Mouse (Mus musculus): Measurements from ENCODE around the gene Apobr.

Apobr gene

DNA sequence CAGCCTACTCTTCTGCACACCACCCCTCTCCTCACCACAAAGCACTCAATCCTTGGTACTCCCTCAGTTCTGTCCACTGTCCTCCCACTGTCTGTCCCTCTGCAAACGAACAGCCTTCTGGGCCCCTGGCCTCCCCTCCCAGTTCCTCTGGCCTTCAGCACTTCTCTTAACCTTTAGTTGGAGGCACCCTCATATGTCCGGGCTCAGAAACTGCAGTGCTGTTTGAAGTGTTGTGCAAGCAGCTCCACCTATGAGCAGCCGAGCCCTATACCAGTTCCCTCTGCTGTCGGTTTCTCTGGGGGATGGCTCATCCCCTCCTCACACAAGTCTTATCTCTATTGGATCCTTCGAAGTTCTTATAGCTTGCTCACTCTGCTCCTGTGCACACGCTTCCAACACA lies 11.7 kb downstream of the Apobr start:
- in situ Hi-C loops (cut with MboI, MseI): loop anchor here (5.0 kb wide), 1 partner anchor 41 kb away; no protein-coding TSS in a partner anchor

DNA sequence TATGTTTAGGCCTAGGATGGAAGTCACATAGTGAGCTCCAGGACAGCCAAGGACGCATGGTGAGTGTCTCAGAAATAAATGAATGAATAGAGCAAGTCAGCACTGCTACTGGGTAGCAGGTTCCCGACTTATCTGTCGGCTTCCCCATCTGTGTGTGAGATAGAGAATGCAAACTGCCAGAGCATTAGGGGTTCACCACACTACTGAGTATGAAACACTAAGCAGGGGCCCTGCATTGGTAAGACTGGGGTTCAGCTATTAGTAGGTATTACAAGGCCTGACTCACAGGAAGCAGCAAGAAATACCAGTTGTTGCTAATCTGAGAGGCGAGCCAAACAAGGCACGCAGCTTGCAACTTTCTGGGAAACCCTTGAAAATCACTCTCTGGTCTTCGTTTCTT lies 14.2 kb downstream of the Apobr start:
- in situ Hi-C loops (cut with MboI, MseI): loop anchor here (5.0 kb wide), 1 partner anchor 38 kb away; no protein-coding TSS in a partner anchor

DNA sequence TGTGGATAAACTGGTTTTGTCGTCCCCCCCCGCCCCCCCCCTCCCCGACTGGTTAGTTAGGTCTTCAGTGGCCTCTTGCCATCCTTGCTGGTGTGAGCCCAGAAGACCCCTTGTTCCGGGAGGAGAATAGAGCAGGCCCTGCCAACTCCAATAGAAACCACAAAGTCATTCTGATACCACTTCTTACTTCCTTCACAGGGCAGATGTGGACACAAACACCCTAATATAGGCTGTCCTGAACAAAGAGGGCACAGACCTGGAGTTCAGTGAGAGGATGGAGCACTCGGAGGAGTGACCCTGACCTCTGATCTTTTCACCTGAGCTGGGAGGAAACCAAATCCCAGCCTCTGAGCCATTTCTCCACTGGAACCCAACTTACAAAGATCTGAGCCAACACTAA lies 17.2 kb downstream of the Apobr start:
- in situ Hi-C loops (cut with MboI, MseI): no loop called here

DNA sequence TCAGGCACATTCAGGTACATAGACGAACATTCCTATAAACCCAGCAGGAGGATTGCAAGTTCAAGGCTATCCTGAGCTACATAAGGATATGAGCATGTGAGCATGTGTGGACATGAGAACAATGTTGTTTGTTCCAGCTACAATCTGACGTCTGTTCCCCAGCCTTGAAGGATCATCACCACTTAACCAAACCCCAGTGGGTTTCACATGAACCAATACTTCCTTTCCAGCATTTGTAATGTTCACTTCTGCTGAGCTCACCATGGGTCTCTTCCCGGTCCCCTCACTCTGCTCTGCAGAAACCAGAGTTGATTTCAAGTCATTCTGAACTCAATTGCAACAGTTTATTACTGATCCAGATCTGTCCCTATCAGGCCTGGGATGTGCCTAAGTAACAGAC lies 17.9 kb downstream of the Apobr start:
- in situ Hi-C loops (cut with MboI, MseI): no loop called here

DNA sequence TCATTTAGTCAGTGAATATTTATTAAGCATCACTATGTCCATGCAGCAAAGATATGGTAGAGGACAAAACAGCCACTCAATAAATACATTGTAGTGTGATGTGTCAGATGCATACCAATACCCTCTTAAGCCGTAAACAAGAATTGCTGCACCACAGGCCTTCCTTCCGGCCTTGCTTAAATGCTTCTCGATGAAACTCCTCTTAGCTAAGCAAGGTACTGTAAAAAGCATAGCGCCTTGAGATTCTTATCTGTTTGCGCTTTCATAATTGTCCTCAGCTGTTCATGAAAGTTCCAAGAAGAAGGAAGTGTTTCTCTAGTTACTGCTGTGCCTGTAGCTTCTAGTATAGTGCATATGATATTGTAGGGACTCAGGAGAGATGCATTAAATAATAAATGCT lies 21.9 kb downstream of the Apobr start:
- in situ Hi-C loops (cut with MboI, MseI): no loop called here

DNA sequence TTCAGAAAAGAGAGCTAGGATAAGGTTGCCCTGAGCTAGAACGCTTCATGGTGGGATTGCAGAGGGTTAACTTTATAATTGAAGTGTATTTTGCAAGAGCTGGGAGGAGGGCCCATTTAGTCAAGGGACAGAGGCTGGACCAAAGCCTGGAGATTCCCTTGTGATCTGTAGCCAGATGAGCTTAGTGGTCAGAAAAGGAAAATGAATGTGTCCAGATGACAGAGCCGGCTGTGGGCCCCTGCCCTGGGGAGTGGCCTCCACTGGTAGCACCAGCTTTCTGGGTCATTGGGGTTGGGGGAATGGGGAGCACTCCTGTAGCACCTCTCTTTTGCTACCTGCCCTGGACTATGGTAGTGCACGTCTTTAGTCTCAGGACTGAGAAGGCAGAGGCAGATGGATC lies 22.3 kb downstream of the Apobr start:
- in situ Hi-C loops (cut with MboI, MseI): no loop called here

DNA sequence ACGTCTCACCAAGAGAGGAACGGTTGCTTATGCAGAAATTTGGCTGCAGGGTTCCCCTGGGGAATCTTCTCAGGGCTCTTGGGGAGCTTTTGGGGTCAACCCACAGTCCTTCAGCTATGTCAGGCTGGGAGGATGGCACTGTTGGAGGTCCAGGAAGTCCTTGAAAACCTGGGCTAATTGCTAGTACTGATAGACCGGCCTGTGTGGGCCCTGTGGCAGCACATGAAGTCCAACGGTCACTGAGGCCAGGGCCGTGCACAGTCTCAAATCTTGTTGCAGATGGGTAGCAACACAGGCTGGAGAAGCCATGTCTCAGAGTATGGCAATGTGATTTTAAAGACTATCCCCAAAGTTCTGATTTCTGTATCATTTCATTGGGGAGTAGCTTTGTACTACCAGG lies 23.1 kb downstream of the Apobr start:
- in situ Hi-C loops (cut with MboI, MseI): no loop called here

DNA sequence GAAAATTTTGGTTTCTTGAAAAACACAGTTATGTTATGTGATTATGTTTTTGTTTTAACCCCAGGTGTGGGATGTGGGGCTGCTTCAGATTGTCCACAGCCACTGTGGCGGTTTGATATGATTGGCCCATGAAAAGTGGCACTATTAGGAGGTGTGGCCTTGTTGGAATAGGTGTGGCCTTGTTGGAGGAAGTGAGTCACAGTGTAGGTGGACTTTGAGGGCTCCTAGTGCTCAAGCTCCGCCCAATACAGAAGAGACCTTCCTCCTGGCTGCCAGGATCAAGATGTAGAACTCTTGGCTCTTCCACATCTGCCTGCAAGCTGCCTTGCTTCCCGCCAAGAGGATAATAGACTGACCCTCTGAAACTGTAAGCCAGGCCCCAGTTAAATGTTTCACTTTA lies 28.0 kb downstream of the Apobr start:
- in situ Hi-C loops (cut with MboI, MseI): no loop called here

DNA sequence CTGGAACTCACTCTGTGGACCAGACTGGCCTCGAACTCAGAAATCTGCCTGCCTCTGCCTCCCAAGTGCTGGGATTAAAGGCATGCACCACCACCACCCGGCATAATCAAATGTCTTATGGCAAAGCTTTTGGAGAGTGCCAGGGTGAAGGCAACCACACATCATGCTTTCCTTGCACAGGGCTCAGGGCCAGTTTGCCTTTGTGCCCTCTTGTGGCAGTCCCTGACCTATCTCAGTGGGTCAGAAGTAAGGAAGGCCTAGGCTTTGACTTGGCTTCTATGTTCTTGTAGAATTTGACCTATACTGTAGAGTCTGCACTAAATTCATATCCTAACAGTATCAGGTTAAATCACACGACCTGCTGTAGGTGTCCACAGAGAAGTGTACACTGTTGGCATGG lies 32.0 kb downstream of the Apobr start:
- in situ Hi-C loops (cut with MboI, MseI): no loop called here

DNA sequence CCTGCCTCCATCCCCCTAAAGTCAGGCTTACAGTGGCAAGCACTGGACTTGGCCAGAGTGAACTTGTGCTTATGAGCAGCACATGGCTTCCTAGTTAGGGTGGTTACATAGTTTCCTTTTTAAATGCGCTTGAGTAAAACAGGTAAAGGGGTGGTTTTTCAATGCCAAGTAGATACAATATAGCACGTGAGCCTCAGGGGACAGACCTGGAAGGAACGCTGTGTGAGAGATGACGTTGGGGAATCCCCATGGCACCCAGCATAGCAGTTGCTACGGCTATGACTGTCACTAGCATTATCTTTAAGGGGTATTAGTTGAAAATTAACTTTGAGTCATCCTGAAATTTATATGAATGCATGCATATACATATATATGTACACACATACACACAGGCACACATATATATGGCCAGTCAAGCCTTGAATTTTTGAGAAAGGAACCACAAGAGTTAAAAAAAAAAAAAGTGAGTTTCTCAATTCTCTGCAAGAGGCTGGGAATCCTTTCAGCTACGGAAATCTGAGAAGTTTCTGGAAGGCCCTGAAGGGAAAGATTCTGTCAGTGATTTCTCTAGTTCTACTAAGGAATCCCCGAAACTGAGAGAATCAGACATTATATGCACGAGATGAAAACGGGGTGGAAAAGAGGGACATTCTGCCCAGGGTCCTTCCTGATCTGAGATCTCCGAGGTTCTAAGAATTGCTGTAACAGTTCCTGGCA lies 35.0 kb downstream of the Apobr start:
- in situ Hi-C loops (cut with MboI, MseI): no loop called here

DNA sequence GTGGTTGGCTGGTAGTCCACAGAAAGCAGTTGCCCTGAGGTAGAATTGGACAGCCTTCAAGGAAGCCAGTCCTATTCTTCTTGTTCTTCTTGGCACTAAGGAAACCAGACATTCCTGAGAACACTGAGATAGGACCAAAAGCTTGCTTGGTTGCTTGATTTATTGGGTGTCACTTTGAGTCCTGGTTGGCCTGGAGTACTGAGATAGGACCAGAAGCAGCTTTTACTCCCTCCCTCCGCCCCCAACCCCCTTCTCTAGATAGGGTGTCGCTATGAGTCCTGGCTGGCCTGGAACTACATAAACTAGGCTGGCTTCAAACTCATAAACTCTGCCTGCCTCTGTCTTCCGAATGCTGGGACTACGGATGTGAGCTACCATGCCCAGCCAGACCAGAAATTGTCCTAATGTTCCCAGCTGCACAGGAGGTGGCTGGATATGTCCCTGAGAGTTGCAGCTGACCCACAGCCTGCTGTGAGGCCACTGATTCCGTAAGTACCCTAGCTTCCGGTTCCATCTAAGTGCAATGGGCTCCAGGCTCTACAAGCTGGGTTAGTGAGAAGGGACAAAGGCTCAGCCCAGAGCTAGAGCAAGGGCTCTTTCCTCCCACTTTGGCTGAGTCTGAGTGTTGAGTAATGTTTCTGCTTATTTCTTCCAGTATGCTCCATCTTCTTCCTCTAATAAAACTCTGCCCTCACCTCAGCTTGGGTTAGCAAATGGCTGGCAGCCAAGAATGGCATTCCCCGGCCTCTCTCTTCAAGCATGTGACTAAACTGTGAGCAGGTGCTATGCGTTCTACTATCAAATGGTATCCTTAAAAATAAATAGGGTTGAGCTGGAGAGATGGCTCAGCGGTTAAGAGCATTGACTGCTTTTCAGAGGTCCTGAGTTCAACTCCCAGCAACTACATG lies 37.0 kb downstream of the Apobr start:
- in situ Hi-C loops (cut with MboI, MseI): no loop called here

DNA sequence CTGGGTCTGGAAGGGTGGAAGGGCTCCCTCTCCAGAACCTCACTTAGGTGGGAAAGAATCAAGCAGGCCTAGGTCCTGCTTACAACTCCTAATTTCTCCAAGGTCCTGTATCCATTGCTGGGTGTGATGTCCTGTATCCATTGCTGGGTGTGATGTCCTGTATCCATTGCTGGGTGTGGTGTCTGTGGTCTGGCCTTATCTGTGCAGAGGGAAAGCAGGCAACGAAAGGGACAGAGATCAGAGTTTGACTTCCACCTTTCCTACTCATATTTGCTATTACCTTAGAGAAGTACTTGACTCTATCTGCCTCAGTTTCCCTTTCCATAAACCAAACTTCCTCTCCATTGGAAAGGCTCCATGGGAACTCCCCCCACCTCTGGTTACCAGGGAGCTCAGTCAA lies 38.6 kb downstream of the Apobr start:
- in situ Hi-C loops (cut with MboI, MseI): no loop called here

DNA sequence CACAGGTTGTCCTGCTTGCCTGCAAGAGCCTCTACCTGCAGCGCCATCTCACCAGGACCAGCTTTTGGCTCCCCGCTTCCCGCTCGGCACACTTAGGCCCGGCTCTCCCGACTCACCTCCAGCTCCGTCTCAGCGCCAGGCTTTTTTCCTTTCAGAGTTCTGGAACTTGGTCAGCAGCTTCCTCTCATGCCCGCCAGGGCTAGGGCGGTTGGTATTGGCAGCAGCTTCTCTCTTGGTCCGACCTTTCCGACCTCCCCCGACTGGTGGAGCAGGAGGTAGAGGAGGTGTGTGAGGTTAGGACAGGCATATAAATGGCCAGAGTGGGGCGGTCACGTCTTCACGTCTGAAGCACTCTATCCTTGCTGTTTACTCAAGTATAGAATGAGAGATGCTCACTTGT lies 40.0 kb downstream of the Apobr start:
- in situ Hi-C loops (cut with MboI, MseI): loop anchor here (5.0 kb wide), 1 partner anchor 47 kb away; no protein-coding TSS in a partner anchor

DNA sequence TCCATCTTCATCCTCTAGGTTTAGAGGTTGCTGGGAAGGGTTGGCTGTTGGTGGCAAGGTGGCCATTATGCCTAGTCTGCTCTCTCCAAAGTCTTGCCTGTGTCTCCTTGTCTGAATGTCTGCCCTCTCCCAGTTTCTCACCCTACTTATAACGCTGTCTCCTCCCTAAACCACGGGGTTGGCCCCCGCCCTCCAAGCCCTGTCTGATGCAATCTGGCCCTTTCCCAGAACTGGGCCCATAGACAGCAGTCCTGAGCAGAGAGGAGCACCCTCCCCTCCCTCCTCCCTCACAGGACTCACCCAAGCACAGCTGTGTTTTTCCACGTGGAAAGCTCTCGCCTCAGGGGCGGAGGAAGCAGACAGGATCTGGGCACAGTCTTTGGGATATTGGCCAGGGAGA lies 40.6 kb downstream of the Apobr start:
- in situ Hi-C loops (cut with MboI, MseI): loop anchor here (5.0 kb wide), 1 partner anchor 48 kb away; no protein-coding TSS in a partner anchor

DNA sequence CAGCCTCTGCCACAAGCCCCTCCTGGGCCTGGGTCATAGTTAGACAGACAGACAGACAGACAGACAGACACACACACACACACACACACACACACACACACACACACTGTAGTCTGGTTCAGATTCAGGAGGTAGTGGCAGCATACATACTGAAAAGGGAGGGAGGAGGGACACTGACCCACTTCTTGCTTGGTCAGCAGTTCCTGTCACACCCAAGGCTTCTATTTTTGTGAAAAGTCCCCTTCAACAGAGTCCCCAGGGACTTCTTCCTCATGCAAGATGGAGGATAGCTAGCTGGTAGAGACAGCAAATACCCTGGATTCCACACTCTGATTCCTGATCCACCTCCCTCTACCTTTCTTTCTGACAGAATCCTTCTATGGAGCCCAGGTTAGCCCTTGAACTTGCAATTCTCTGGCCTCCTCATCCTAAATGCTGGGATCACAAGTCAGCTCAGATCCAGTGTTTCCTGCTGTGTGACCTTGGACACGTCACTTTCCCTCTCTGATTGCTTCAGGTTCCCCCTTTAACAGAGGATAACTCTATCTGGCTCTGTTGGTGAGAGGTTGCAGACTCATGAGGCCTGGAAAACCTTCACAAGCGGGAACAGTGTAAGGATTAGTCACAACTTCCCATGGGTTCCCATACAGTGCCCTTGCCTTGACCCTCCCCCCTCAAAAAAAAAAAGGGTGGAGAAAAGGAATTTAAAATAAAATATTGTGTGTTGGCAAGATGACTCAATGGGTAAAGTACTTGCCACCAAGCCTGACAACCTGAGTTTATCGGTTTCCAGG lies 41.3 kb downstream of the Apobr start:
- in situ Hi-C loops (cut with MboI, MseI): loop anchor here (5.0 kb wide), 1 partner anchor 49 kb away; no protein-coding TSS in a partner anchor

DNA sequence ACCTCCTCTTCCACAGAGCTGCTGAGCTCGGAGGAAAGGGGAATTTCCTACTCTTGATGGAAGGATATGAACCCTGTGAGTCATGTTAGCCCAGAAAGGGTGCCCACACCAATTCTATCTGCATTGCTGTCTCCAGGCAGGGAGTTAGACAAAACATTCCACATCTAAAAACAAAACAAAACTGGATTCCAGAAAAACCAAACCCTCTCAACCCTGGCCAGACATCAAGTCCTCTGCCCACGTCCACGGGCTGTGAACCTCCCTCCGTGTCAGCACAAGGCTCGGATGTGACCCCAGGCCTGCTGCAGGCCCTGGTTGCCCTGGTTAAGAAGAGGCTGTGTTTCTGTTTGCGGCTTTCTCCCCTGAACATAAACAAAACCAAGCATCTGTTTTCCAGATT lies 43.4 kb downstream of the Apobr start:
- in situ Hi-C loops (cut with MboI, MseI): loop anchor here (5.0 kb wide), 1 partner anchor 51 kb away; no protein-coding TSS in a partner anchor

DNA sequence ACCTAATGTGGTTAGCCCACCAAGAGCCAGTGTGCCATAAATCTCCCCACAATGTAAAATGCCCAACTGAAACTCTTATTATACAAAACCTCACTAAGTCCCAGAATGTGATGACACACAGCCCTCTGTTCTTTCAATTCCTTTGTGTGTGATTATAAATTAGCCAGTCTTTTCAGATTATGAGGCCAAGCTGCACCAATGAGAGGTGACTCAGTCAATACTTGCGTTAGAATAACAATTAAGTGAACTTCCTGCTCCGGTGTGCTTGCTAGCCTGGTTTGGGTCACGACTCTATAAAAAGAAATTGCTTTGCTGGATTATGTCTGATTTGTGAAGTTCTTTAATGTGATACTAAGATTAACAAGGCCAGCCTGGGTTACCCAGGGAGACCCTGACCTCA lies 45.2 kb downstream of the Apobr start:
- in situ Hi-C loops (cut with MboI, MseI): loop anchor here (5.0 kb wide), 1 partner anchor 53 kb away; no protein-coding TSS in a partner anchor

DNA sequence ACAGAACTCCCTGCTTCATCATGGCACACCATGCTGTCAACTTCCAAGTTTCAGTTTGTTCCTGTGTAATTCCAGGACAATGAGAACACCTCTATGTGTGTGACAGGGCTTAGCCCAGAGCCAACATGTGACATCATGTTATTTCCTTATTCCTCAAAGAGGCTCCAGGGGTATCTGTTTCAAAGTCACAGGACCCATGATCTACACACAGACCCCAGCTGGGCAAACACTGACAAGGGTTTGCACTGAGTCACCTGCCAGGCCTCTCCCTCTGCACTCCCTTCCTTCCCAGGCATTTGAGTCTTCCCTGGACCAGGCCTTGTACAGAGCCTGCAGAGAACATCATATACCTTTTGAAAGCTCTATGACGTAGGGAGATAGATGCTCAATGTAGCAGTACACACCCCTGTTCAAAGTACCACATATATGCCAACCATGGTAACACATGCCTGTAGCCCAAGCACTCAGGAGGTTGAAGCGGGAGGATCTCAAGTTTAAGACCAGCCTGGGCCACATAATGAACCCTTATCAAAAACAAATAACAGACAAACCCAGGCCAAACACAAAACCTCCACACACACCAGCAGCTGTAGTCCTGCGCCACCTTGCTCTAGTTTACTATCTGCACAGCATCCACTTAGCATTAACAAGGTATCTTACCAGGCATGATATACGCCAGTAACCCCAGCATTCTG lies 46.2 kb downstream of the Apobr start, which contains the start of gene Nupr1:
Gene Nupr1 (minus strand): TSS at position 38 of the 695 bp plus-strand sequence.
- in situ Hi-C loops (cut with MboI, MseI): no loop called here

DNA sequence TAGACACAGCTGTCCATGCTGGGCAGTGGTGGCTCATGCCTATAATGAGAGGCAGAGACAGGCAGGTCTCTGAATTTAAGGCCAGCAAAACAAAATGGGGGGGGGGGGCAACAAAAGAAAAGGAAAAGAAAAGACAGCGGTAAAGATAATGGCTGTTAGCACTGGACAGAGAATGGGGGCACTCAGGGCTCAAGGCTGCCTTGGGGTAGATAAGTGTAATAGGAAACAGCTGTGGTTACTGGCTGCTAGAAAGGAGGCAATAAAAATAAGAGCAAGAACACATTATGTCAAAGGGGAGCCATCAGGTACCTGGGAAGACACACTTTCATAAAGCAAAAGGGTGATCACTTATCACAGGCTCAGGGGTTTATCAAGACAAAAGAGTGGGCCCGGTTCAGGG lies 47.7 kb downstream of the Apobr start:
- in situ Hi-C loops (cut with MboI, MseI): no loop called here

DNA sequence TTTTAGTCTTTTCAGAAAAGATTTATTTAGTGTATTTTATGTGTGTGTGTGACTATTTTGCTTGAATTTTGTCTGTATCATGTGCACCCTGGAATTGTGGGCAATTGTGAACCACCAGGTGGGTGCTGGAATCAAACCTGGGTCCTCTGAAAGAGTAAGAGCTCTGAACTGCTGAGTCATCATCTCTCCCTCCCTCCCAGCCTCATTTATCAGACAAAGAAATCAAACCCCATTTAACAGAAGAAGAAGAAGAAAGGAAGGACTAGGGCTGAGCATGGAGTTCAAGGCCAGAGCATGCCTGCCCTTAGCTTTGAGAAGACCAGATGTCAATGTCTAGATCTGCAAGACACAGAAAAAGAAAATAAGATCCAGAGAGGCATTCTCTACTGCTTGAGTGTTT lies 50.6 kb downstream of the Apobr start:
- in situ Hi-C loops (cut with MboI, MseI): loop anchor here (5.0 kb wide), 1 partner anchor 38 kb away; no protein-coding TSS in a partner anchor
